Mouse (Mus musculus) hindbrain, embryonic 12.5 days (tissue): ENCODE results near the gene 1700018G05Rik. TPM values are rescaled to one million over a fixed set of nuclear protein-coding genes. Genes with fewer than 3 reads are reported as not detected.
"Not testable (repeated sequence)": the region's sequence is repeated elsewhere in the genome, so short reads cannot be mapped to it uniquely, and the experiment has no call there.

Experiments
- ATAC-seq: fragments of 200-750 bp; cut with Nextera tagmentation; 2 replicates; pipeline ENCODE4 v1.8.0; 2017; ENCODE audit warnings: moderate TSS enrichment; ENCODE audit not compliant: low FRiP score
- H3K27ac ChIP-seq: fragments of 300-500 bp; sonication (generic); 2 replicates; pipeline ENCODE4 v1.5.1; 2016; ENCODE audit warnings: mild to moderate bottlenecking
- H3K27me3 ChIP-seq: fragments of 300-500 bp; sonication (generic); 2 replicates; pipeline ENCODE4 v1.6.1; 2016; ENCODE audit warnings: mild to moderate bottlenecking
- H3K36me3 ChIP-seq: fragments of 300-500 bp; sonication (generic); 2 replicates; pipeline ENCODE4 v1.6.1; 2016; ENCODE audit warnings: mild to moderate bottlenecking
- H3K4me1 ChIP-seq: fragments of 300-500 bp; sonication (generic); 2 replicates; pipeline ENCODE4 v1.6.1; 2016
- H3K4me2 ChIP-seq: fragments of 300-500 bp; sonication (generic); replicated peaks from 2 replicates; pipeline ENCODE4 v1.6.1; 2016; ENCODE audit warnings: mild to moderate bottlenecking
- H3K4me3 ChIP-seq: fragments of 300-500 bp; sonication (generic); 2 replicates; pipeline ENCODE4 v1.5.1; 2016; ENCODE audit warnings: mild to moderate bottlenecking
- H3K9ac ChIP-seq: fragments of 300-500 bp; sonication (generic); 2 replicates; pipeline ENCODE4 v1.6.1; 2016; ENCODE audit warnings: mild to moderate bottlenecking, moderate library complexity
- H3K9me3 ChIP-seq: fragments of 300-500 bp; sonication (generic); replicated peaks from 2 replicates; pipeline ENCODE4 v1.6.1; 2016; ENCODE audit warnings: mild to moderate bottlenecking
- WGBS: fragments of 180-500 bp; shearing (Covaris S2); methylation state at CpG from one replicate; pipeline ENCODE4 v1.1.7; 2016; 5-methylcytosine and 5-hydroxymethylcytosine counted together
- polyA plus RNA-seq: library from polyadenylated mRNA; unstranded; fragments of >200 nt; fragmentation: Nextera tagmentation; extraction: Ambion mirVana; gene quantifications from 2 replicates; pipeline ENCODE4 v1.2.1, GENCODE M21; 2016

1700018G05Rik gene
- polyA plus RNA-seq, result not detected in 2 replicates

- H3K9ac ChIP-seq, H3K4me1 ChIP-seq: not testable (repeated sequence)
Observed at GRCm38 (mm10) chrX:102928072-102928471, at the start of gene 1700018G05Rik. Gene 1700018G05Rik, plus strand, starts transcription at chrX:102928372.

DNA sequence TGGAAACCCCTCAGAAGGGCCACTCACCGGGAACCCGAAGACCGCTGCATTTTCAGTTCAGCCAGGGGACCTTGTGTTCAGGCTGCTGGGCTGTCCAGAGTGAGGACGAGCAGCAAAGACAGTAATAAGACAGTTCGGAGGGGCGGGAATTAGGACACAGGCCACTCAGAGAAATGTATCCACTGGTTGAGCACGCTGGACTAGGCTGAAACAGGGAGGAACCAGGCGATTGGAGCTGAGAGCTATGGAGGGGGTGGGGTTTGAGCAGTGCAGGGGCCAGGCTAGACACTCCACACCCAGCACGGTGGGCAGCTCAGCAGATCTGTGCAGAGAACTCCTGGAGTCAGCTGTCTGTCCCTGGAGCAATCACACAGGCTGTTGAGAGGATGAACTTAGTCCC is 19.6 kb upstream of the 1700018G05Rik start, which contains the start of the genes Dmrtc1a and 1700011M02Rik:
Gene Dmrtc1a, minus strand, starts transcription at position 101 of the 400 bp plus-strand sequence.
Gene 1700011M02Rik, plus strand, starts transcription at position 319 of the 400 bp plus-strand sequence.
- H3K36me3 ChIP-seq, result not testable (repeated sequence)

More at GRCm38 (mm10) chrX:102928072-102928471, at the start of gene 1700018G05Rik:
- not testable (repeated sequence) for H3K4me3 ChIP-seq, ATAC-seq, H3K4me2 ChIP-seq, H3K27ac ChIP-seq, H3K27me3 ChIP-seq, H3K36me3 ChIP-seq, H3K9me3 ChIP-seq
- WGBS, result 91% methylated on average over 6 of the region's 6 CpGs

GRCm38 (mm10) chrX:102914823-102915222 is 13.3 kb upstream of the 1700018G05Rik start:
- H3K9ac ChIP-seq, H3K27ac ChIP-seq, H3K27me3 ChIP-seq, H3K36me3 ChIP-seq, ATAC-seq, H3K4me1 ChIP-seq, H3K4me3 ChIP-seq, H3K9me3 ChIP-seq, H3K4me2 ChIP-seq: not testable (repeated sequence)
- 84% methylated on average over 1 of the region's 1 CpGs for WGBS

More for the DNA sequence above, 19.6 kb upstream of the 1700018G05Rik start, which contains the start of the genes Dmrtc1a and 1700011M02Rik:
- H3K4me2 ChIP-seq, ATAC-seq, H3K9me3 ChIP-seq, H3K4me3 ChIP-seq, H3K27ac ChIP-seq, H3K4me1 ChIP-seq, H3K9ac ChIP-seq: not testable (repeated sequence)
- WGBS, result 88% methylated on average over 7 of the region's 9 CpGs
- peaks cover 25% of the 10 kb centered on the region; the same call in 1 of the 2 replicates for H3K27me3 ChIP-seq

DNA sequence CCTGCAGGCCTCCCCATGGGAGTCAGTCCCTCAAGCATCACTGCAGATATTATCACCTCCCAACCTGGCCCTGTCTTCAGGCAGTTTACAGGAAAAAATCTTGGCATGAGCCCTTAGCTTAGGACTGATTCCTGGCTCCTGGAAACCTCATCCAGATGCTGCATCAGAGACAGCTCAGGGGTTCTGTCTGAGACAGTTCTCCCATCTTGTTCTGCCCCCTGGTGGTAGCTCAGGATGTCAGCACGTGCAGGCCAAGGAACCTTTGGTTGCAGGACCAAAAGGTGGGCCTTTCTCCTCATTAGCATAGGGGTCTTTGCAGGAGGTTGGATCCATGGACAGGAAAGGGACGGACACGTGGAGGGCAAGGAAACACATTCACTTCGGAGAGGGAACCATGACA is 1.5 kb upstream of the 1700018G05Rik start:
- H3K27me3 ChIP-seq, ATAC-seq, H3K4me3 ChIP-seq, H3K36me3 ChIP-seq, H3K9me3 ChIP-seq, H3K27ac ChIP-seq, H3K4me1 ChIP-seq, H3K9ac ChIP-seq, H3K4me2 ChIP-seq: not testable (repeated sequence)
- 31% methylated on average over 4 of the region's 4 CpGs for WGBS

GRCm38 (mm10) chrX:102932992-102933570 is 4.9 kb downstream of the 1700018G05Rik start:
- ATAC-seq, result peak; percentile 20; the same call in 1 of the 2 replicates
- H3K9ac ChIP-seq, result no peak overlapping the region
- H3K27me3 ChIP-seq, result peaks cover 32% of the 10 kb centered on the region
- H3K36me3 ChIP-seq, result no peaks in the 10 kb centered on the region
- peak overlapping the region; percentile 50 for H3K4me3 ChIP-seq
- no peaks in the 10 kb centered on the region for H3K9me3 ChIP-seq
- 49% methylated on average over 12 of the region's 12 CpGs for WGBS
- peak overlapping the region; percentile 66 for H3K4me2 ChIP-seq
- H3K4me1 ChIP-seq, result no peaks in the 10 kb centered on the region
- no peak overlapping the region for H3K27ac ChIP-seq

DNA sequence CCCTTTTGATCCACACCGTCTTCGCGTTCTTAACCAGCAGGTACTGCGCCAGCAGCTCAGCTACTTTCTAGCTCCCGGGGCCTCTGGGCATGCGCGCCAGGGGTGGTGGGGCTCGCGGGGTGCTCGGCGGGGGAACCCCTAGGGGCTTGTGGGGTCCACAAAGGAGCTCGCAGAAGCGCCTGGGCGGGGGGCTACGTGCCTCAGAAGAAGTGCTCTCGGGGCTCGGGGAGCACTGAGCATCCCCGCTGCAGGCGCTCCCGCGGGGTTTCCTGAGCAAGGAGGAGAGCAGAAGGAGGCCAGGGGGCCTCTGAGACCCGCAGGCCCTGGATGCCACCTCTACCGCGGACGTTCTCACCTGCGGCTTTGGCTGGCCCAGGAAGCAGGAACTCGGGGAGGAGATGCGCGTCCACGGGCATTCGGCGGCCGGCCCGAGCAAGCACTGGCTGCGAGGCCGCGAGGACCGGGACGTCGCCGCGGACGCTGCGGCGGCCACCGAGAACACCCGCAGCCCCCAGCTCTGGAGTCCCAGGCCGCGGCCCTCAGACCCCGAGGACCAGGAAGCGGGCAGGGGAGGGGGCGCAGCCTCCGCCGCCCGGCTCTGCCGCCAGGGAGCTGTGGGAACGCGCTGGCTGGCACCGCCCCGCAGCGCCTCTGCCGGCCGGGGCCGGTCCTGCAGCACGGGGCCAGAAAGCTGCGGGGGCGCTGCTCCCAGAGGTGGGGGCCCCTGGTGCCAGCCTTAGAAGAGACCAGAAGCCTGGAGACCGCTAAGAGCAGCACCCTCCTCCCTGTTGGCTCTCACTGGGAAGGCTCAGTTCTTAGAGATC is 5.6 kb downstream of the 1700018G05Rik start:
- Histone ChIP-seq H3K27me3 (peaks cover 32% of the 10 kb centered on the region), H3K4me1 (no peaks in the 10 kb centered on the region)
- ATAC-seq, result peak; percentile 85

GRCm38 (mm10) chrX:102934395-102934764 is 6.2 kb downstream of the 1700018G05Rik start:
- ATAC-seq, result no peak
- 69% methylated on average over 8 of the region's 8 CpGs for WGBS
- Histone ChIP-seq H3K9ac (no peak overlapping the region), H3K4me3 (peak overlapping the region; percentile 50), H3K4me1 (no peaks in the 10 kb centered on the region), H3K36me3 (no peaks in the 10 kb centered on the region), H3K27ac (no peak overlapping the region), H3K27me3 (peaks cover 32% of the 10 kb centered on the region), H3K9me3 (no peaks in the 10 kb centered on the region), H3K4me2 (peak overlapping the region; percentile 66)

More for the DNA sequence above, 5.6 kb downstream of the 1700018G05Rik start:
- Histone ChIP-seq H3K9ac (peak overlapping the region; percentile 67), H3K4me2 (peak overlapping the region; percentile 66), H3K4me3 (peak overlapping the region; percentile 50), H3K36me3 (no peaks in the 10 kb centered on the region), H3K9me3 (no peaks in the 10 kb centered on the region), H3K27ac (no peak overlapping the region)
- WGBS, result 28% methylated on average over 62 of the region's 68 CpGs

DNA sequence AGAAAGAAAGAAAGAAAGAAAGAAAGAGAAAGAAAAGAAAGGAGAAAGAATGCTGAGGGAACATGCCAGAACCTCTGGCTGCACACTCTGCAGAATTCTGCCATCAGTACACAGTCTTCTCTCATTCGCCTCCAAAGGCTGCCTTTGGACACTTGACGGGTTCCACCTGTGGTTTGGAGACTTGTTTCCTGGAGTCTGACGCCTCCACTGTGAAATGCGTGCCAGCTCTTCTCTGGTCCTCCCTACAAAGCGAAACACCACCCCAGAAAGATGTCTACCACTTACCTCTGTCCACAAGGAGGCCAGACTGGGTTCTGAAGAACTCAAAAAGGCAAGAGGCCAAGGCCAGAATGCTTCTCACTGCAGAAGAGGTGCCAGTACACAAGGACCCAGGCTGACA is 8.6 kb downstream of the 1700018G05Rik start:
- H3K4me3 ChIP-seq, result no peak overlapping the region
- no peak overlapping the region for H3K4me2 ChIP-seq
- no peaks in the 10 kb centered on the region for H3K4me1 ChIP-seq
- no peaks in the 10 kb centered on the region for H3K9me3 ChIP-seq
- H3K9ac ChIP-seq, result no peak overlapping the region
- no peak overlapping the region for H3K27ac ChIP-seq
- no peaks in the 10 kb centered on the region for H3K36me3 ChIP-seq
- H3K27me3 ChIP-seq, result peaks cover 32% of the 10 kb centered on the region
- ATAC-seq, result no peak
- 80% methylated on average over 5 of the region's 5 CpGs for WGBS

DNA sequence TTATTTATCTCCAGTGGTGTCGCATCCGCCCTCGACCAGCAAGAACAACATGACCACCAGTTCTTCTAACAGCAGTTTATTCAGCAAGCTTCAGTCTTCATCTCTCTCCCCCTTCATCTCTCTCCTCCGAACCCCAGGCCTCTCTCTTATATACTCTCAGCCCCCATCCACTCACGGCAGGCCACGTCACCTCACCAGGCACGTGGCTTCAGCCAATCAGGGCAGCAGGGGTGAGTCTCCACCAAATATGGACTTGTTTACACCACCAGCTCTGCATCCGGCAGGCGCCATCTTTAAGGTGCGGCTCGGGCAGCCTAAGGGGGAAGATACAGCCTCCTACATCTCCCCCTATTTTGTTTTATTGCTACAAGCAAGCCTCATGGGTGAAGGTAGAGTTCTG is 22.0 kb downstream of the 1700018G05Rik start:
- H3K4me1 ChIP-seq, H3K27me3 ChIP-seq, ATAC-seq, H3K9ac ChIP-seq, H3K9me3 ChIP-seq, H3K4me3 ChIP-seq, H3K4me2 ChIP-seq, H3K27ac ChIP-seq, H3K36me3 ChIP-seq: not testable (repeated sequence)
- 88% methylated on average over 11 of the region's 11 CpGs for WGBS

DNA sequence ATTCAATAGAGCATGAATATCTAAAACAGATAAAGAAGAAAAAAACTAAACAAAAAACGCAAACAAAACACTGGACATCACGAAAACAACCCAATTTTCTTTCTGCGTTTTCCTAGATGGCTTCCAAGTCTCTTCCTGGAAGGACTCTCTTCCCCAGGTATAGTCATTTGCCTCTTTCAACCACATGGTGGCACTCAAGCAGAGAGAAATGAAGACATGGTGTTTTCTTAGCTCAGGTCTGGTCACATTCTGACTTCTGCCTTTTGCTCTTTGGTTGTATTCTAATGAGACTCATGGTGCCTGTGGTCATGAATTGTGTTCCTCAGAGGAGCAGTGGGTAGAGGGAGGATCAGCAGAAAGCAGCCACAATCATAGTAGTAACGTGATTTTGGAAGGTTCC is 30.7 kb downstream of the 1700018G05Rik start:
- no peak for ATAC-seq
- no peaks in the 10 kb centered on the region for H3K9me3 ChIP-seq
- no peak overlapping the region for H3K9ac ChIP-seq
- no peak overlapping the region for H3K27ac ChIP-seq
- H3K27me3 ChIP-seq, result peaks cover 4% of the 10 kb centered on the region; the same call in 1 of the 2 replicates
- no peaks in the 10 kb centered on the region for H3K4me1 ChIP-seq
- H3K4me2 ChIP-seq, result no peak overlapping the region
- 44% methylated on average over 4 of the region's 4 CpGs for WGBS
- no peaks in the 10 kb centered on the region for H3K36me3 ChIP-seq
- H3K4me3 ChIP-seq, result no peak overlapping the region

GRCm38 (mm10) chrX:102960581-102960980 is 32.4 kb downstream of the 1700018G05Rik start:
- Histone ChIP-seq H3K4me1 (no peaks in the 10 kb centered on the region), H3K4me3 (no peak overlapping the region), H3K9me3 (no peaks in the 10 kb centered on the region), H3K4me2 (no peak overlapping the region), H3K9ac (no peak overlapping the region), H3K27ac (no peak overlapping the region), H3K36me3 (no peaks in the 10 kb centered on the region), H3K27me3 (peaks cover 4% of the 10 kb centered on the region; the same call in 1 of the 2 replicates)
- no peak for ATAC-seq
- 71% methylated on average over 2 of the region's 2 CpGs for WGBS
